Mouse (Mus musculus) embryonic facial prominence, embryonic 15.5 days (tissue): ENCODE results near the gene Adk. TPM values are rescaled to one million over a fixed set of nuclear protein-coding genes. Genes with fewer than 3 reads are reported as not detected.

Source experiments
- ATAC-seq: fragments of 200-750 bp; cut with Nextera tagmentation; 2 replicates; pipeline ENCODE4 v1.8.0; 2017; ENCODE audit warnings: low read depth, moderate TSS enrichment; ENCODE audit not compliant: insufficient number of reproducible peaks, low FRiP score, low TSS enrichment
- H3K27ac ChIP-seq: fragments of 300-500 bp; sonication (generic); replicated peaks from 2 replicates; pipeline ENCODE4 v1.5.1; 2015; ENCODE audit warnings: mild to moderate bottlenecking, inconsistent platforms
- H3K27me3 ChIP-seq: fragments of 300-500 bp; sonication (generic); 2 replicates; pipeline ENCODE4 v1.6.1; 2015; ENCODE audit warnings: inconsistent platforms
- H3K36me3 ChIP-seq: fragments of 300-500 bp; sonication (generic); 2 replicates; pipeline ENCODE4 v1.6.1; 2015; ENCODE audit warnings: mild to moderate bottlenecking, inconsistent platforms
- H3K4me1 ChIP-seq: fragments of 300-500 bp; sonication (generic); 2 replicates; pipeline ENCODE4 v1.6.1; 2015; ENCODE audit warnings: inconsistent platforms
- H3K4me2 ChIP-seq: fragments of 300-500 bp; sonication (generic); replicated peaks from 2 replicates; pipeline ENCODE4 v1.6.1; 2015; ENCODE audit warnings: mild to moderate bottlenecking, inconsistent platforms
- H3K4me3 ChIP-seq: fragments of 300-500 bp; sonication (generic); replicated peaks from 2 replicates; pipeline ENCODE4 v1.5.1; 2015; ENCODE audit warnings: mild to moderate bottlenecking, inconsistent platforms
- H3K9ac ChIP-seq: fragments of 300-500 bp; sonication (generic); 2 replicates; pipeline ENCODE4 v1.6.1; 2015; ENCODE audit warnings: inconsistent platforms
- H3K9me3 ChIP-seq: fragments of 300-500 bp; sonication (generic); replicated peaks from 2 replicates; pipeline ENCODE4 v1.6.1; 2016; ENCODE audit warnings: inconsistent platforms
- WGBS: fragments of 180-500 bp; shearing (Covaris S2); methylation state at CpG from one replicate; pipeline ENCODE4 v1.1.7; 2015; 5-methylcytosine and 5-hydroxymethylcytosine counted together
- polyA plus RNA-seq: library from polyadenylated mRNA; unstranded; fragments of >200 nt; fragmentation: Nextera tagmentation; extraction: Ambion mirVana; gene quantifications from 2 replicates; pipeline ENCODE4 v1.2.1, GENCODE M21; 2015

The Adk gene
- polyA plus RNA-seq, 1 experiment from 2014 or later, result 139 TPM

DNA sequence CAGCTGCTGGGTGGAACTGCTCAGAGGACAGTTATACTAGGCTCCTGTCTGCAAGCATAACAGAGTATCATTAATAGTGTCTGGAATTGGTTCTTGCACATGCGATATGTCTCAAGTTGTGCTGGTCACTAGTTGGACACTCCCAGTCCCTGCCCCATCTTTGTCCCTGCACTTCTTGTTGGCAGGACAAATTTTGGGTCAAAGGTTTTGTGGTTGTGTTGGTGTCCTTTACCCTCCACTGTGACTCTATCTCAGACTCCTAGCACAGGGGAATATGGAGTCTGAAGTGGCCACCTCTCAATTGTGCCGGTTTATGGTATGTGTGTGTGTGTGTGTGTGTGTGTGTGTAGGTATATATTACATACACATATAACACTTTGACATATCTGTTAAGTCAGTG is 225.9 kb downstream of the Adk start:
- WGBS, result 83% methylated on average over 2 of the region's 2 CpGs
- Histone ChIP-seq H3K4me1 (no peaks in the 10 kb centered on the region), H3K27ac (no peak overlapping the region), H3K27me3 (no peaks in the 10 kb centered on the region), H3K9ac (no peak overlapping the region), H3K4me3 (no peak overlapping the region), H3K9me3 (no peaks in the 10 kb centered on the region), H3K36me3 (no peaks in the 10 kb centered on the region), H3K4me2 (no peak overlapping the region)
- ATAC-seq, result no peak

DNA sequence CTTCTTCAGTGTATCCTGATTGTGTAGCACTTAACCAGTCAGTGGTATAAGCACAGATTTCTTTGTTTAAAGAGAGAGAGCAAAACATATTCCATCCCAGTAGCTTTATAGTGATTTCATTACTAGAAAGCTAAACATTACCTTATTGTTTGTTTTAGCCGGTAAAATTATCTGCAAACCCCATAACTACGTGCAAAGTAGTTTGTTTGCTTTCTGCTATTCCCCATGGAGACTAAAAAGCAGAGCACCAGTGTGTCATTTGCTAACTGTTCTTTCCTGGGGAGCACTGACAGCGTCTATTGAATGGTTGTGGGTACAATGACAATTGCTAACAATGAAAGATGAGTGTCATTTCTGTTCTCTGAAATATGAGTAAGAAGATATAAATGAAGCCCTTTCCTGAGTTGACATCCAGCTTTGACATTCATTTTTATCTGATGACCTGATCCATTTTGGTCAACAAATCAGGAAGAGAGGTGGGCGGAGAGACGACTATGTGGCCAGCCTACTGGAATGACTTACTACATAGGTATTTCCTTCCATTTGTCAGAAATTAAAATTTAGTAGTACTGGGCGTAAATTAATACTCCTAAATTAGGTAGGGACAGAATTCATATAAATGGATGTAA is 226.6 kb downstream of the Adk start:
- Histone ChIP-seq H3K4me1 (no peaks in the 10 kb centered on the region), H3K4me3 (no peak overlapping the region), H3K9ac (no peak overlapping the region), H3K27ac (no peak overlapping the region), H3K27me3 (no peaks in the 10 kb centered on the region), H3K36me3 (no peaks in the 10 kb centered on the region), H3K4me2 (no peak overlapping the region), H3K9me3 (no peaks in the 10 kb centered on the region)
- 63% methylated on average over 6 of the region's 6 CpGs for WGBS
- no peak for ATAC-seq

DNA sequence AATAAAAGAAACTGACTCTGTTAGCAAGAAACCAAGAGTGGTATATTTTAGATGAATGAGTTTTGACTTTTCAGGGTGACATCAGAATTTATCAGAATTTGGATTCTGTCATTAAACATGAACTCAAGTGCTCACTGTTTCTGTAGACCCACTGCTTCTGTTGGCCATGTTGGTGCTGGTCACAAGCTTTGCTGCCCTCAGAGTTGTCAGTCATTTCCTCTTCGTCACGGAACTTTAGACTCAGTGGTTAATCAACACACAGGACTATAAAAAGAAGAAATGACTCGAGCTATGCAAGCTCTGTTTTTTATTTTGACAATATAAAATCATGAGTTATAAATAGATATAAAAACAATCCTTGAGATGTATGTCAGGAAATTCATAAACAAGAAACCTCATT is 228.1 kb downstream of the Adk start:
- ATAC-seq, result no peak
- no peak overlapping the region for H3K9ac ChIP-seq
- H3K4me3 ChIP-seq, result no peak overlapping the region
- H3K27me3 ChIP-seq, result no peaks in the 10 kb centered on the region
- 0 out of 2 replicates have a peak, but pooled peaks cover 5% of the 10 kb centered on the region for H3K4me1 ChIP-seq
- WGBS, result 62% methylated on average over 3 of the region's 3 CpGs
- no peaks in the 10 kb centered on the region for H3K36me3 ChIP-seq
- no peak overlapping the region for H3K4me2 ChIP-seq
- no peaks in the 10 kb centered on the region for H3K9me3 ChIP-seq
- H3K27ac ChIP-seq, result no peak overlapping the region

DNA sequence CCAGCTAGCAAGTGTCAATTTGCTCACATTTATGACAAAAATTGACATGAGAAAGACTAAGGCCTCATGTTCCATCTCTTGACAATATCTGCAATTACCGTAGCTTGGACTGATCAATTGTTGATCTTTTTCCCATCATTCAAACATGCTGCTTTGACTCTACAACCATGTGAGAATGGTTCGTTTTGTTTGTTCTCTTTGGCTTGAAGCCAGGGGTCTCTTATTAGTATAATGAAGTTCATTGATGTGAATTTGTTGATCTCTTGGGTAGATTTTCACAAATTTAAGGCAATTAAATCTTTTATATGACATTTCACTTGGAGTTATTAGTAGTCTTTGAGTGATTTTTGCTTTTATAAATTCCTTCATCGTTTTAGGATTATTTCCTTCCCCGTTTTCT is 229.1 kb downstream of the Adk start:
- WGBS, result 79% methylated on average over 4 of the region's 4 CpGs
- H3K4me3 ChIP-seq, result no peak overlapping the region
- H3K4me1 ChIP-seq, result 0 out of 2 replicates have a peak, but pooled peaks cover 5% of the 10 kb centered on the region
- no peaks in the 10 kb centered on the region for H3K27me3 ChIP-seq
- no peak overlapping the region for H3K9ac ChIP-seq
- ATAC-seq, result no peak
- no peaks in the 10 kb centered on the region for H3K9me3 ChIP-seq
- no peaks in the 10 kb centered on the region for H3K36me3 ChIP-seq
- no peak overlapping the region for H3K4me2 ChIP-seq
- no peak overlapping the region for H3K27ac ChIP-seq

DNA sequence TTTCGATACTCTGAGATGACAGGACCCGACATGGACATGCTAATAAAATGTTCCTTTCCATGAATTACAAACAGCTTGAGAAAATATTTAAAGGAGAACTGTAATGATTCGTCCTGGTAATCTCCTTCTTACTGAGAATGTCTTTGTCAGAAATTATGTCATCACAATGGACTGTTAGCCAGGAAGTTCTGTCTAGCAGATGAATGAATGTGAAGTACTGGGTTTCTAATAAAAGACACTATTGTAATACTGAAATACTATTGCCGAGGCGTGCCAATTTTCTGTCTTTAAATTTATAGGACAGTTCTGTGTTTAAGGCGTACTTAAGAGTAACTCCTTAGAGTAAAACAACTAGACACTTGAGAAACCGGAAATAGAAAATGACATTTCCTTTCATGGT is 231.7 kb downstream of the Adk start:
- Histone ChIP-seq H3K27me3 (no peaks in the 10 kb centered on the region), H3K27ac (no peak overlapping the region), H3K4me2 (no peak overlapping the region), H3K4me1 (peaks cover 17% of the 10 kb centered on the region), H3K4me3 (no peak overlapping the region), H3K9me3 (no peaks in the 10 kb centered on the region), H3K36me3 (no peaks in the 10 kb centered on the region), H3K9ac (no peak overlapping the region)
- 32% methylated on average over 7 of the region's 7 CpGs for WGBS
- no peak for ATAC-seq

- H3K4me2 ChIP-seq, result no peak overlapping the region
- H3K9me3 ChIP-seq, result no peaks in the 10 kb centered on the region
- ATAC-seq, result no peak
- peaks cover 17% of the 10 kb centered on the region for H3K4me1 ChIP-seq
- no peak overlapping the region for H3K9ac ChIP-seq
- no peak overlapping the region for H3K4me3 ChIP-seq
- WGBS, result 46% methylated on average over 5 of the region's 5 CpGs
- no peak overlapping the region for H3K27ac ChIP-seq
- H3K36me3 ChIP-seq, result no peaks in the 10 kb centered on the region
- no peaks in the 10 kb centered on the region for H3K27me3 ChIP-seq
Measured at GRCm38 (mm10) chr14:21284847-21285246, 232.5 kb downstream of the Adk start.

DNA sequence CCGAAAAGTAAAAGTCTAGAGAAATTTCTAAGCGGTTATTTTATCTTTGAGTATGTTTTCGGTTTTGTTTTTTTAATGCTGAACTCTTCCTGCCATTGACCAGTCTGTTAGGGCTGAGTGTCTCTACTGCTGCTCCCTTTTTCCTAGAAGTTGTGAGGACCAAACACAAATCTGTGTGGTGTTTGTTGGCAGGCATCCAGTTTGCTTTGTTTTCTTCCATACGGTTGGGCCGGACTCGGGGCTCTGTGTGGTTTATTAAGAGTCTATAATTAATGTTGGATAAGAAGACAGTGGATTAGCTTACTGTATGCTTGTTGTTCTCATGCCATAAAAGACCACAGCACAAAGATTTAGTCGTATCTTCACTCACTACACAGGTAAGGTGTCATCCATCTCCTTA is 233.9 kb downstream of the Adk start:
- Histone ChIP-seq H3K27ac (0 out of 2 replicates have a peak overlapping the region, but pooled peaks have one; percentile 7), H3K27me3 (no peaks in the 10 kb centered on the region), H3K9me3 (no peaks in the 10 kb centered on the region), H3K4me1 (peaks cover 17% of the 10 kb centered on the region), H3K4me3 (no peak overlapping the region), H3K36me3 (no peaks in the 10 kb centered on the region), H3K4me2 (no peak overlapping the region), H3K9ac (no peak overlapping the region)
- no peak for ATAC-seq
- WGBS, result 57% methylated on average over 7 of the region's 7 CpGs

- H3K27ac ChIP-seq, result peak overlapping the region; percentile 67
- H3K27me3 ChIP-seq, result no peaks in the 10 kb centered on the region
- no peak overlapping the region for H3K4me3 ChIP-seq
- 29% methylated on average over 9 of the region's 9 CpGs for whole genome bisulfite sequencing
- no peaks in the 10 kb centered on the region for H3K9me3 ChIP-seq
- no peak overlapping the region for H3K4me2 ChIP-seq
- no peaks in the 10 kb centered on the region for H3K36me3 ChIP-seq
- H3K4me1 ChIP-seq, result peaks cover 17% of the 10 kb centered on the region
- ATAC-seq, result peak; percentile 60; the same call in 1 of the 2 replicates
- H3K9ac ChIP-seq, result no peak overlapping the region
Measured at GRCm38 (mm10) chr14:21287726-21288442, 235.5 kb downstream of the Adk start.

DNA sequence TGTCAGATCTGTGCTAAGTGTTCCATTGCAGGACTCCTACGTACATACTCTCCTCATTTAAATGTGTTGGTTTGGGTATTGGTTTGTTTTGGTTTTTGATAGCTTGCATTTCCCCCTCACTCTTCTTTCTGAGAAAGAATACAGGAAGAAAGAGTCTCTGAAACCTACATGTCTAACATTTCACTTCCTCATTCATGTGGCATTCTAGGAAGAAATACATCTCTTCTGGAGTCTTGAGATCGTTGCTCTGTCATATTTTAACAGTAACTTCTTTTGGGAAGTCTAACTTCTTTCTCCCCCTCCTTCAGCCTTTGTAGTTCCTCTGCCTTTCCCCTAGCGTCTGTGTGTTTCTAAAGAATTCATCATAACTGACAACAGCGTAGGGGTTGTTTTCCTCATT is 247.4 kb downstream of the Adk start:
- no peaks in the 10 kb centered on the region for H3K27me3 ChIP-seq
- WGBS, result 74% methylated on average over 4 of the region's 4 CpGs
- no peak for ATAC-seq
- H3K4me2 ChIP-seq, result no peak overlapping the region
- H3K27ac ChIP-seq, result no peak overlapping the region
- H3K9me3 ChIP-seq, result no peaks in the 10 kb centered on the region
- no peak overlapping the region for H3K4me3 ChIP-seq
- H3K9ac ChIP-seq, result no peak overlapping the region
- H3K4me1 ChIP-seq, result peaks cover under 1% of the 10 kb centered on the region
- no peaks in the 10 kb centered on the region for H3K36me3 ChIP-seq

DNA sequence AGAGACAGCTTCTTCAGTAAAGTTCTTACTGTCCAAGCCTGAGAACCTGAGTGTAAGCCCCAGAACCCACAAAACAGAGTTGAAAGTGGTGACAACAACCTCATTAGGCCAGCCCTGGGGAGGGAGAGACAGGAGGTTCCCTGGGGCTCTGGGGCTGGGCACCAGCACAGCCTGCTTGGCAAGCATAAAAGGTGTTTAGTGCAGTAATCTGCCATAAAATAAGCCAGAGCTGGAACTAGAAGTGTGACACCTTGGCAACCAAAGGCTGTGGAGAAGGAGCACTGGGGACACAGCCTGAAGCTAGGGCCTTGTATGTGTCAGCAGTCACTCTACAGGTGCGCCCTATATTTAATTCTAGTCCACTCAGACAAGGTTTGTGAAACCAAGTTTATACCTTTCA is 252.4 kb downstream of the Adk start:
- Histone ChIP-seq H3K9ac (no peak overlapping the region), H3K4me1 (peaks cover 16% of the 10 kb centered on the region), H3K9me3 (no peaks in the 10 kb centered on the region), H3K27me3 (no peaks in the 10 kb centered on the region), H3K36me3 (no peaks in the 10 kb centered on the region), H3K4me2 (no peak overlapping the region), H3K4me3 (no peak overlapping the region), H3K27ac (no peak overlapping the region)
- WGBS, result 91% methylated on average over 1 of the region's 1 CpGs
- ATAC-seq, result no peak

- Histone ChIP-seq H3K27me3 (no peaks in the 10 kb centered on the region), H3K9ac (no peak overlapping the region), H3K4me2 (no peak overlapping the region), H3K27ac (peak overlapping the region; percentile 78), H3K4me3 (no peak overlapping the region), H3K36me3 (no peaks in the 10 kb centered on the region), H3K4me1 (peaks cover 16% of the 10 kb centered on the region), H3K9me3 (no peaks in the 10 kb centered on the region)
- peak; percentile 63; the same call in 1 of the 2 replicates for ATAC-seq
- 21% methylated on average over 4 of the region's 4 CpGs for WGBS
Measured at GRCm38 (mm10) chr14:21308349-21308936, 256.1 kb downstream of the Adk start.
